Mouse (Mus musculus) left cerebral cortex, postnatal 10 days (tissue): ENCODE results near the gene Mipep. TPM values are rescaled to one million over a fixed set of nuclear protein-coding genes. Genes with fewer than 3 reads are reported as not detected.

Source experiments
- DNase-seq, 2 experiments: peaks; one replicate each; pipeline ENCODE4 v3.0.0; 2021 to 2022; ENCODE audit warnings: low spot score in 2 of 2, mixed read lengths in 1 of 2; ENCODE audit errors: extremely low spot score in 1 of 2
- intact Hi-C: fragments of 180-260 bp; cut with DNase I; formaldehyde crosslinking; loops from one replicate; pipeline ENCODE4 v1.15.1; 2025
- total RNA-seq, 2 experiments: library from RNA; stranded (reverse); gene quantifications; 2 replicates each; pipeline ENCODE4 v1.2.3; 2021

Gene Mipep
- total RNA-seq, 2 experiments from 2014 or later = 23.1 to 23.4 TPM

DNA sequence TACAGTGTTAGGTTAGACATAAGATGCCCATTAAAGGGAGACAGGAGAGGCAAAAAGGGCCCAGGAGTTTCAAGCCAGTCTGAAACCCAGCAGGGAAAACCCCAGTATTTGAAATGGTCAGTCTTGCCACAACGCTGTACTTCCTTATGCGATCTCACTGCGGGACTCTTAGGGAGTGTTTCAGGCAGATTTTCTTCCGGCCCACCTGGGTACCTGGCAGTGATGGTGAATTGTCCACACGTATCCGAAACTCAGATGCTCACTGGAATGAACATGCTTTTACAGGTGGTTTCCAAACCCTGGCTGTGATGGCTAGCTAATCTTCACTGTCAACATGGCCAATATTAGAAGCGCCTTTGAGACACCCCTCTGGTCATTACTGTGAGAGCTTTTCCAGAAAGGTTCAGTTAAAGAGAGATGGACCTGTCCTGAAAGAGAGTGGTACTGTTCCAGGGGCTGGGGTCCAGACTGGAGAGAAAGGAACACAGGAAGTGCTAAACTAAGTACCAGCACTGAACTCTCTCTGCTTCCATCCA, 2.2 kb upstream of the Mipep start:
- intact Hi-C loops = no loop called here
- no peak for DNase-seq

DNA sequence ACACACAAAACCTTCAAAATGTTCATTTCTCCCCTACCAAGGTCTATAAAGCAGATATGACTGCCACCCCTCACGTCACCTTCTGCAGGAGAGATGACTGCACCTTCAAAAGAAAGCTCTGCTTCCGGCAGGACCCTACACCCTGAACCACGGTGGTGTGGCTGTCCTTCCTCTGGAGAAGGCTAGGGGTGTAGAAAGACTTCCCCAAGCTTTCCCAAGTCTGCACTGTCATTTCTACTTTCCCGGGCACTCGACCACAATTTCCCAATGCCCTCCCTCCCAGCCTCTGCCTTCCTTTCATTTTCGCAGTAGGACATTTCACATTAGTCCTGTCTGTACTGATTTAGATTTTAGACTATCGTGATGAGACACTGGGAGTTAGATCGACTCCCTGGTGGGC, 1.2 kb upstream of the Mipep start:
- intact Hi-C loops = no loop called here
- DNase-seq = no peak

DNA sequence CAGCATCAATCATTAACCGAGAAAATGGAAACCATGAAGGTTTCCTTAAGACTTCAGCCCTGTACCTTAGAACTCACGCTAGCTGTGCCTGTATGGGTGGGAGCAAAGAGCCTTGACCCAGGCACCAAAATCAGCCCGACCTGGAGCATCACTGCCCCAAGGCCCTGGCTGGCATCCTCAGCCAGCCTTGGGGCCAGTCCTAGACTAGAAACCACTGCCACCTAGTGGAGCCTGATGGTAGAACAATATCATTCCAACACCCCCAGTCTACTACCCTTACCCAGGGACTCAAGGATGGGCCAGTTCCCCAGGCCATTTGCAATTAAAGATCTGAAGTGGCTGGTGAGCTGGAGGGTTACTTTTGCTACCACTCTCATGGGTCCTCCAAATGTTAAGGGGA, 5.7 kb downstream of the Mipep start:
- peak in 1 of 2 experiments; percentile 59 for DNase-seq
- intact Hi-C loops = loop anchor here (10.0 kb wide), 1 partner anchor 295 kb away; no protein-coding TSS in a partner anchor

GRCm38 (mm10) chr14:60796600-60797322, 12.4 kb downstream of the Mipep start:
- intact Hi-C loops = loop anchor here (5.0 to 10.0 kb wide), 2 partner anchors 288 to 496 kb away; no protein-coding TSS in a partner anchor
- DNase-seq = no peak

DNA sequence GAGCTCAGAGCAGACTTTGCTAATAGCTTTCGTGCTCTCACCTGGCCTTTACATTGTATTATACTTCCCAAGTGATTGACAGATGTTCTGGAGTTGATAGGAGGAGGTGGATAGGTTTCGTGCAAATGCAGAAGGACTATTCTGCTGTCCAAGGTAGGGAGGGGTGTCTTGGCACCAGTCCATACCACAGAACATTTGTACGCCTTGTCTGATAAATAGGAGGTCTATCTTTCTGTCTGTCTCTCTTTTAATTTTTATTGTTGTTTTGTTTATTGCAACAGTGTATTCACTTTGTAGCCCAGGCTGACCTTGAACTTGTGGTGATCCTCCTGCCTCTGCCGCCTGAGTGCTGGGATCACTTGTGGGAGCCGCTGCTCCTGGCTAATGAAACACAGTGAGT, 13.2 kb downstream of the Mipep start:
- intact Hi-C loops = loop anchor here (5.0 to 10.0 kb wide), 2 partner anchors 287 to 495 kb away; no protein-coding TSS in a partner anchor
- no peak for DNase-seq

- no peak for DNase-seq
- intact Hi-C loops = loop anchor here (2.0 to 10.0 kb wide), 3 partner anchors 286 to 494 kb away; no protein-coding TSS in a partner anchor
Observed at GRCm38 (mm10) chr14:60798721-60799120, 14.3 kb downstream of the Mipep start.

GRCm38 (mm10) chr14:60799762-60800728, 15.7 kb downstream of the Mipep start:
- DNase-seq = peak in 1 of 2 experiments; percentile 40
- intact Hi-C loops = loop anchor here (2.0 to 10.0 kb wide), 3 partner anchors 285 to 492 kb away; no protein-coding TSS in a partner anchor

DNA sequence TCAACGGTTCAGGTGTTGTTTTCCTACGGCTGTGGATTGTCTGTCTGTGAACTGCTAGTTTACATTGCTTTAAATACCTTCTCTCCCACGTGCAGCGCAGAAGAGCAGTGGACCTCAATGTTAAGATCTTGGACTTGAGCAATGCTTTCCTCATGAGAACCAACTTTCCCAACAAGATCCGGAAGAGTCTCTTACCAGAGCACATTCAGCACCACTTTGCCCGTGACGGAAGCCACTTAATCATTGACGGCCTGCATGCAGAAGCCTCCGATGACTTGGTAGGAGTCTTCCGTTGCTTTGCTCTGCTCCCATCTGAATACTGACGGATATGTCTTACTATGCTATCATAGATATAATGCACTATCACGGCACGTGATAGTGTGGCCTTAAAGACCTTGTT, 17.7 kb downstream of the Mipep start:
- intact Hi-C loops = no loop called here
- DNase-seq = no peak

DNA sequence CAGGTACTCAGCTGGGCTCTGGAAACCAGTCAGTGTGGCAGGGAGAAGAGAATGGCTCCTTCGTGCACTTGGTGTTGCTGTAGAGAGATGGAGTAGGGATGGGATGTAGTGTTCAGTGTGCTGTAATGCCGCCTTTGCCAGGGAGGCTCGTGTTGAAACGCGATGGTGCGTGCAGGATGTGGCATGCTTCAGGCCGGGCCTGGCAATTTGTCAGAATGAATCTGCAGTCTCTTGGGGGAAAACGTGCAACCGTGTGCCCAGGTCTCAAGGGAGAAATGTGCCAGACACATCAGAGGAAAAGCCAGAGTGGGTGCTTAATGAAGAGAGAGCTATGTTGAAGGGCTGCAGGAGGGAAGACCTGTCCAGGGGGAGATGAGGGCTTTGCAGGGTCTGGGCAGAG, 20.6 kb downstream of the Mipep start:
- intact Hi-C loops = no loop called here
- no peak for DNase-seq

DNA sequence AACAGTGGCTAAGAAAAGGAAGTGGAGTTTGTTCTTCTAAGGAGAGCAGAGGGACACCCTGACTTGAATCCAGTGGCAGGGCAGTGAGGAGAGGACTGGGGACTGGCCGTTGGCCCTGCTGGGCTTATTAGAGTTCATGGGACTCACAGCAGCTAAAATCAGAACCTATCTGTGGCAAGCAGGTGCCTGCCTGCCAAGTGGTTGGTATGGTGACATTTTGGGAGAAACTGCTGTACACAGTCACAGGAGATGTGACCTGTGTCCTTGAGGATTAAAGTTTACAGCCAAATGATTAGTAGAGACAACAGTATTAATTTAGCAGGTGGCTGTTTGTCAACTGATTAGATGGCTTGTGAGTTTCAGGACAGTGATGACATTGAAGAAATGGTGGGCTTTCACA, 21.5 kb downstream of the Mipep start:
- intact Hi-C loops = no loop called here

DNA sequence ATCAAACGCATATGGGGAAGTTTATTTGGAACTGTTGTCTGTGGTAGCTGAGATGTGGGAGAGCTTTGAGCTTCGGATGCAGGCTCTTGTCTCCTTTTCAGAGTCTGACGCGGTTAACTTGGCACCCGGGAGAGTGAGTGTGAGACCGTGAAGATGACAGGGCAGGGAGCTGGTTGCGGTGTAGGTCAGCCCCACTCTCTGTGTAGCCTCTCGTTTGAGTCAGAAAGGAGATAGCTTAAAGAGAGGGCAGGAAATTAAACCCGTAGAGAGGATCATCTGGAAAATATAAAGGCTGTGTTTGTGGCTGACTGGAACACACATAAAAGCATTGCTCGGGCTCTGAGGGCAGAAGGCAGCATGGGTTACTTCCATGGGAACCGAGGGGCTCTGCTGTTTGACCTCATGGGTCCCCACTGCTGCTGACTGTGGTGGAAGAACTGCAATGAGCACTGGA, 22.5 kb downstream of the Mipep start:
- intact Hi-C loops = no loop called here
- DNase-seq = no peak

More for the DNA sequence above, 21.5 kb downstream of the Mipep start:
- no peak for DNase-seq

GRCm38 (mm10) chr14:60809881-60810280, 25.5 kb downstream of the Mipep start:
- intact Hi-C loops = no loop called here
- DNase-seq = no peak

GRCm38 (mm10) chr14:60811547-60811946, 27.2 kb downstream of the Mipep start:
- no peak for DNase-seq
- intact Hi-C loops = no loop called here

GRCm38 (mm10) chr14:60815098-60815497, 30.7 kb downstream of the Mipep start:
- DNase-seq = no peak
- intact Hi-C loops = no loop called here

DNA sequence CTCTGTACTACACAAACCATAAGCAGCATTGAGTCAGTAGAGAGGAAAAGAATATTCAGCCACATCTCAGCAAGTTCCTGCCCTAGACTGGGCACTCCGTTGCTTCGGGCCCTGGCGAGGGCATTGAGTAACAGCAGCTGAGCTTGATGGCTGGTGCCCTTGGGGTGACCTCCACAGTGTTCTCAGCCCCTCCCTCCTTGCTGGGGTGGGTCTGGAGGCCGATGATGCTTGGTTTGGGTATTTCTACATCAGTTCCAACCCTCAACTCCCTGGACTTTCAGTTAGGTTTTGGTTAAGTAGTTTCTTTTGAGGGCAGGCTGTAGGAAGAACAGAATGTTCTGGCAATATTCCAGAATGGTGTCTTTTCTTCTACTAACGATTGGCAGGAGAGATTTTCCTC, 33.7 kb downstream of the Mipep start:
- intact Hi-C loops = no loop called here
- DNase-seq = no peak

DNA sequence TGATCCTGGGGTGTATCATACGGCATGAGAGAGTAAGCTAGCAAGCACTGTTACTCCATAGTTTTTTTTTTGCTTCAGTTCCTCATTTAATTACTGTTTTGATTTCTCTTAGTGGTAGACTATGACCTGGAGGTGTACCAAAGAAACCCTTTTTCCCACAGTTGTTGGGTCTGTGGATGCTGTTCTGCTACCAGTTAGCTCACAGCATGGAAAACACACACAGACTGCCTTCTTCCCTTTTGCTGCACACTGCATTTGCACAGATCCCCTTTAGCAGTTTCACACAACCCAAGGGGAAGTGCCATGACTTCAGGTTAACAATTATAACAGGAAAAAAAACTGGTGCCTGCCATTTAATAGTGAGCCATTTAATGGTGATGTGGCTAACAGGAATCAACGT, 45.7 kb downstream of the Mipep start:
- DNase-seq = no peak
- intact Hi-C loops = no loop called here

DNA sequence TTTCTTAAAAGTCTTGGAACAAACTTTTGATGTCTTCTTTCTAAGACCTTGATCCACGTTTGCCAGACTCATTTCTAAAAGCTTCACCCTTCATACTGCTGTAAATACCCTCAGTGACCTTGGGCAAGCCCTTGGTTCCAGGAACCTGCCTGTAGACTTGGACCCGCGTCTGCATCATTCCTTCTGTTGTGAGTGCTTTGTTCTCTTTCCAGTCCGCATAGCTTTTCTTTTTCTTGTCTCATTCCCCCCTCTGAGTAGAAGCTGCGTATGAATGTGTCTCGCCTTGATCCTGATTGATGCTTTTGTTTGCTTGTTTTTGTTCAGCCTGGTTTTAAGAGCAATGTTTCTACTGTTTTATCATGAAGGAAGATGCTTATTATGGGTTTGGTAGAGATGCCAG, 52.3 kb downstream of the Mipep start:
- no peak for DNase-seq
- intact Hi-C loops = no loop called here

DNA sequence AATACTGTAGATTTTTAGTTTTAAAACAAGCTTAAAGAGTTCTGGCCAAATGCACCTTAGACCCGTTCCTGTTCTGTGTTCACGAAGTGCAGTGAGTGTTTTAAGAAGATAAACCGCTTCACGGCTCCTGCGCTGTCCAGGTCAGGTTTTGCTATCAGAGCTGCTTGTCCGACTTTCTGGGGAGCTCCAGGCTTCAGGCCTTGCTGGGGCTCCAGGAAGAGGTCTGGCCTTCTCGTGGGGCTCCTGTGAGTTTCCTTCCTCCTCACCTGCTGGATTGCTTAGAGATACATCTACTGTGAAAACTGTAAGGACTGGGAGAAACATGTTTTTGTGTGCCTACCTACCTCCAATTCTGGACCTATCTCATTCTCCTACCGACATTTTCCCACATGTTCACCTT, 55.3 kb downstream of the Mipep start:
- intact Hi-C loops = no loop called here
- no peak for DNase-seq

GRCm38 (mm10) chr14:60841977-60842659, 57.7 kb downstream of the Mipep start:
- intact Hi-C loops = no loop called here
- no peak for DNase-seq
